Mouse (Mus musculus): ENCODE measurements around the gene Phldb3. TPM values are rescaled to one million over a fixed set of nuclear protein-coding genes. Genes with fewer than 3 reads are reported as not detected.
A peak's percentile ranks its signal among the peaks of the same experiment; 100 is the strongest.

Phldb3 gene
- polyA plus RNA-seq (2015; fragmentation: Nextera tagmentation; extraction: Ambion mirVana), result 1.1 and 1.4 TPM in 2 replicates

DNA sequence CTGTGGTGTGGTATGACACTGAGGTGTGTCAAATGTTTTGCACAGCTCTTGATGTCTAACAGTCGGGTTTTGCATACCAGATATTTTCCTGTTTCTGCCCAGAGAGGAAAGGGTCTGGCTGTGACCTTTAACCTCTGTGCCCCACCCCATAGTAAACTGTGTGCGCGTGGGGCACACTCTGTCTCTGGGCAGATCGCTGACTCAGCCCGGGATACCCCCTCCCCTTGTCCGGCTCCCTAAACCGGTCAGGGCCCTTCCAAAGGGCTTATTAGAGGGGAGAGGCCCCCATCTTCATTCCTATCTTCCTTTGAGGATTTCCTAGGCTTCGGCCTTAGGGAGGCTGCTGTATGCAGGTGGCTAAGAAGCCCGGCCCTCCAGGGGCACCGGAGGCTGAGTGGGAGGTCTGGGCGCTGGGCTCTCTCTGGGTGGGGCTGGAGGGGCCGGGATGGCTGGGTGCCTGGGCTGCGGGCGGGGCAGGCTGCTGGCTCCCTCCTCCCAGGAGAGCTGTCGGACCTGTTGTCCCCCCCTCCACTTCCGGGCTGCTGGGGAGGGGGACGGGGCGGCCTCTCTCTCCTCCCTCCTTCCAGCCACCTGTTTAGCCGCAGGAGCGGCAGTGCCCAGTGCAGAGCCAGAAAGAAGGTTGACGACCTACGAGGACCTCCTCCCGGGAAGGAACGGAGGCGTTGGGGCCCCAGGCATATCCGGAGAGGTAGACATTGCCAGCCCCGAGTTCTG lies at the start of gene Phldb3:
Phldb3 (plus strand) TSS at position 620 of the 735 bp plus-strand sequence.
- no peaks in the 10 kb centered on the region for H3K9me3 ChIP-seq (replicated peaks)
- peaks cover 39% of the 10 kb centered on the region for H3K27me3 ChIP-seq
- peak within 1 kb of the TSS; percentile 52 for H3K4me3 ChIP-seq (replicated peaks)
- H3K27ac ChIP-seq (replicated peaks), result peak within 1 kb of the TSS; percentile 74
- no peaks in the 10 kb centered on the region for H3K36me3 ChIP-seq
- 4% methylated on average over 25 of the region's 27 CpGs for WGBS
- H3K4me1 ChIP-seq, result peaks cover 32% of the 10 kb centered on the region
- H3K4me2 ChIP-seq (replicated peaks), result peak within 1 kb of the TSS; percentile 75
- H3K9ac ChIP-seq, result peak within 1 kb of the TSS; percentile 31
- peak; percentile 58 for ATAC-seq (ENCODE audit: insufficient number of reproducible peaks, low FRiP score, low TSS enrichment, low read depth)

GRCm38 (mm10) chr7:24561450-24561849 lies 49.1 kb upstream of the Phldb3 start:
- H3K4me1 ChIP-seq, result no peaks in the 10 kb centered on the region
- H3K9ac ChIP-seq, result no peak overlapping the region
- H3K4me2 ChIP-seq (replicated peaks), result no peak overlapping the region
- no peak overlapping the region for H3K27ac ChIP-seq (replicated peaks)
- no peaks in the 10 kb centered on the region for H3K9me3 ChIP-seq (replicated peaks)
- no peaks in the 10 kb centered on the region for H3K27me3 ChIP-seq
- H3K36me3 ChIP-seq, result peaks cover 67% of the 10 kb centered on the region
- no peak overlapping the region for H3K4me3 ChIP-seq (replicated peaks)
- WGBS, result 85% methylated on average over 4 of the region's 4 CpGs
- no peak for ATAC-seq (ENCODE audit: insufficient number of reproducible peaks, low FRiP score, low TSS enrichment, low read depth)

- 90% methylated on average over 8 of the region's 8 CpGs for WGBS
- no peaks in the 10 kb centered on the region for H3K27me3 ChIP-seq
- H3K4me2 ChIP-seq (replicated peaks), result no peak overlapping the region
- no peak overlapping the region for H3K9ac ChIP-seq
- no peak overlapping the region for H3K4me3 ChIP-seq (replicated peaks)
- no peak overlapping the region for H3K27ac ChIP-seq (replicated peaks)
- peaks cover 82% of the 10 kb centered on the region for H3K36me3 ChIP-seq
- no peaks in the 10 kb centered on the region for H3K4me1 ChIP-seq
- no peaks in the 10 kb centered on the region for H3K9me3 ChIP-seq (replicated peaks)
- ATAC-seq (ENCODE audit: insufficient number of reproducible peaks, low FRiP score, low TSS enrichment, low read depth), result no peak
These were observed 47.2 kb upstream of the Phldb3 start for GRCm38 (mm10) chr7:24563191-24563836.

DNA sequence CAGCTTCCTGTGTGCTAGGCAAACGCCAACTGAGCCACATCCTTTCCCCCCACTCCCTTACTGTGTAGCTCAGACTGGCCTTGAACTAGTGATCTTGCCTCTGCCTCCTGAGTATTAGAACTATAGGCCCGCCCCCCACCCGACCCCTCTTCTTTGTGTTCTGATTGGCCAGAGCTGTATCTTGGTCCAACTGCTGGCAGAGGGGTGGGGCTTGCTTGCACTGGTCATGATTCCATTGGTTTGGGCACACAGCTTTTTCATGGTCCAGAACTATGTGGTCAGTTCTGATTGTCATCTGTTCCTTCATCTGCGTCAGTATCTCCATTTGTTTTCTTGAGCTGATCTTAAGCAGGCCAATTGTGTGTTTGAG lies 46.7 kb upstream of the Phldb3 start:
- no peaks in the 10 kb centered on the region for H3K4me1 ChIP-seq
- no peak overlapping the region for H3K4me3 ChIP-seq (replicated peaks)
- H3K4me2 ChIP-seq (replicated peaks), result no peak overlapping the region
- H3K36me3 ChIP-seq, result peaks cover 85% of the 10 kb centered on the region
- no peaks in the 10 kb centered on the region for H3K27me3 ChIP-seq
- no peak overlapping the region for H3K27ac ChIP-seq (replicated peaks)
- H3K9me3 ChIP-seq (replicated peaks), result no peaks in the 10 kb centered on the region
- H3K9ac ChIP-seq, result no peak overlapping the region
- ATAC-seq (ENCODE audit: insufficient number of reproducible peaks, low FRiP score, low TSS enrichment, low read depth), result no peak
- 88% methylated on average over 4 of the region's 4 CpGs for WGBS

- Histone ChIP-seq H3K4me3 (replicated peaks) (no peak overlapping the region), H3K27me3 (no peaks in the 10 kb centered on the region), H3K9me3 (replicated peaks) (no peaks in the 10 kb centered on the region), H3K36me3 (peaks cover 79% of the 10 kb centered on the region), H3K9ac (no peak overlapping the region), H3K4me2 (replicated peaks) (no peak overlapping the region), H3K27ac (replicated peaks) (no peak overlapping the region), H3K4me1 (no peaks in the 10 kb centered on the region)
- WGBS, result 61% methylated on average over 6 of the region's 6 CpGs
- ATAC-seq (ENCODE audit: insufficient number of reproducible peaks, low FRiP score, low TSS enrichment, low read depth), result no peak
These were observed 45.8 kb upstream of the Phldb3 start for GRCm38 (mm10) chr7:24564607-24565265.

- no peak overlapping the region for H3K4me3 ChIP-seq (replicated peaks)
- no peaks in the 10 kb centered on the region for H3K27me3 ChIP-seq
- no peak overlapping the region for H3K4me2 ChIP-seq (replicated peaks)
- no peak overlapping the region for H3K9ac ChIP-seq
- no peak overlapping the region for H3K27ac ChIP-seq (replicated peaks)
- H3K9me3 ChIP-seq (replicated peaks), result no peaks in the 10 kb centered on the region
- H3K4me1 ChIP-seq, result no peaks in the 10 kb centered on the region
- no peak for ATAC-seq (ENCODE audit: insufficient number of reproducible peaks, low FRiP score, low TSS enrichment, low read depth)
- peaks cover 78% of the 10 kb centered on the region for H3K36me3 ChIP-seq
- 88% methylated on average over 11 of the region's 11 CpGs for WGBS
These were observed 44.9 kb upstream of the Phldb3 start for GRCm38 (mm10) chr7:24565627-24566026.

DNA sequence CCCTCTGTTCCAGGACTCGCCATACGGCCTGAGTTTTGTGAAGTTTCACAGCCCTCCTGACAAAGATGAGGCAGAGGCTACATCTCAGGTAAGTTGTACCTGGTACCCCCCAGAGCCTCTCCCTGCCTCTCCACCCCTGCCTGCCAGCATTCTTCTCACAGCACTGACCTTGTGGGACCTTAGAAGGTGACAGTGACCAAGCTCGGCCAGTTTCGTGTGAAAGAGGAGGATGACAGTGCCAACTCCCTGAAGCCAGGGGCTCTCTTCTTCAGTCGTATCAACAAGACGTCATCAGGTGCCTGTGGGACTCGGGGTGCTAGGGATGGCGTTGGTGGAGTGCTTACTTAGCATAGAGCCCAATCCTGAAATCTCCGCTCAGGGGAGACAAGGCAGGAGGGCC lies 44.4 kb upstream of the Phldb3 start:
- H3K9ac ChIP-seq, result no peak overlapping the region
- H3K9me3 ChIP-seq (replicated peaks), result no peaks in the 10 kb centered on the region
- no peak overlapping the region for H3K27ac ChIP-seq (replicated peaks)
- 94% methylated on average over 9 of the region's 9 CpGs for WGBS
- H3K4me1 ChIP-seq, result no peaks in the 10 kb centered on the region
- no peak overlapping the region for H3K4me2 ChIP-seq (replicated peaks)
- ATAC-seq (ENCODE audit: insufficient number of reproducible peaks, low FRiP score, low TSS enrichment, low read depth), result no peak
- peaks cover 78% of the 10 kb centered on the region for H3K36me3 ChIP-seq
- H3K4me3 ChIP-seq (replicated peaks), result no peak overlapping the region
- no peaks in the 10 kb centered on the region for H3K27me3 ChIP-seq

GRCm38 (mm10) chr7:24568512-24568911 lies 42.1 kb upstream of the Phldb3 start:
- H3K36me3 ChIP-seq, result peaks cover 82% of the 10 kb centered on the region
- no peak overlapping the region for H3K9ac ChIP-seq
- no peak overlapping the region for H3K27ac ChIP-seq (replicated peaks)
- ATAC-seq (ENCODE audit: insufficient number of reproducible peaks, low FRiP score, low TSS enrichment, low read depth), result no peak
- H3K4me2 ChIP-seq (replicated peaks), result no peak overlapping the region
- no peaks in the 10 kb centered on the region for H3K27me3 ChIP-seq
- no peaks in the 10 kb centered on the region for H3K4me1 ChIP-seq
- 88% methylated on average over 4 of the region's 4 CpGs for WGBS
- no peaks in the 10 kb centered on the region for H3K9me3 ChIP-seq (replicated peaks)
- H3K4me3 ChIP-seq (replicated peaks), result no peak overlapping the region

DNA sequence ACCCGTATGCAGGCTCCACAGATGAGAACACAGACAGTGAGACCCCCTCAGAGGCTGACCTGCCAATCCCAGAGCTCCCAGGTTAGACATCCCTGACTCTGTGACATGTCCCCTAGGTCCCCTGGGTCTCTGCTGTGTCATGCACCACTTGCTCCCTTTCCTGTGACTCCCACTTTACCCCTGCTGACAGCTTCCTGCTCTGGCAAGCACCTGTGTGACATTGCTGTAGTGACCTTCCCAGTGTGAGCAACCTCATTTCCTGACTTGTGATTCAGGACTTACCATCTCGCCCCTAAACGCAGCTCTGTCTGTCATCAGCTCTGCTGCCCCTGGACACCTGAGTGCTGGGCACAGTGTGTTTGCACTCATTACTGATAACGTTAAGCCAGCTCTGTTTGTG lies 39.5 kb upstream of the Phldb3 start:
- H3K9ac ChIP-seq, result no peak overlapping the region
- H3K27me3 ChIP-seq, result no peaks in the 10 kb centered on the region
- no peak overlapping the region for H3K4me3 ChIP-seq (replicated peaks)
- no peak overlapping the region for H3K4me2 ChIP-seq (replicated peaks)
- H3K27ac ChIP-seq (replicated peaks), result no peak overlapping the region
- H3K4me1 ChIP-seq, result no peaks in the 10 kb centered on the region
- no peaks in the 10 kb centered on the region for H3K9me3 ChIP-seq (replicated peaks)
- 87% methylated on average over 4 of the region's 4 CpGs for WGBS
- peaks cover 60% of the 10 kb centered on the region for H3K36me3 ChIP-seq
- no peak for ATAC-seq (ENCODE audit: insufficient number of reproducible peaks, low FRiP score, low TSS enrichment, low read depth)

DNA sequence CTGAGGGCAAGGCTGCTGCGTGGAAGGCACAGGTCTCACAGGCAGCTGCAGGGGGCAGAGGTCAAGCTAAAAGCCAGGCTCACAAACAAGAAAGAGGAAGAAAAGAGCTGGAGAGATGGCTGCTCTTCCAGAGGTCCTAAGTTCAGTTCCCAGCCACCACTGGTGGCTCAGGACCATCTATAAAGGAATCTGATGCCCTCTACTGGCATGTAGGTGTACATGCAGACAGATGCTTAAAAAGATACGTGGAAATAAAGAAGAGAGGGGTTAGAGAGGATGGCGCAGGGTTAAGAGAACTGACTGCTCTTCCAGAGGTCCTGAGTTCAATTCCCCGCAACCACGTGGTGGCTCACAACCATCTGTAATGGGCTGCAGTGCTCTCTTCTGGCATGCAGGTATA lies 38.1 kb upstream of the Phldb3 start:
- 60% methylated on average over 5 of the region's 5 CpGs for WGBS
- ATAC-seq (ENCODE audit: insufficient number of reproducible peaks, low FRiP score, low TSS enrichment, low read depth), result no peak
- peaks cover 46% of the 10 kb centered on the region for H3K36me3 ChIP-seq

GRCm38 (mm10) chr7:24574224-24574796 lies 36.3 kb upstream of the Phldb3 start:
- H3K36me3 ChIP-seq, result peaks cover 33% of the 10 kb centered on the region
- no peak overlapping the region for H3K4me2 ChIP-seq (replicated peaks)
- H3K4me1 ChIP-seq, result no peaks in the 10 kb centered on the region
- H3K9me3 ChIP-seq (replicated peaks), result no peaks in the 10 kb centered on the region
- no peak overlapping the region for H3K27ac ChIP-seq (replicated peaks)
- WGBS, result 49% methylated on average over 12 of the region's 12 CpGs
- H3K9ac ChIP-seq, result no peak overlapping the region
- H3K4me3 ChIP-seq (replicated peaks), result no peak overlapping the region
- H3K27me3 ChIP-seq, result no peaks in the 10 kb centered on the region
- ATAC-seq (ENCODE audit: insufficient number of reproducible peaks, low FRiP score, low TSS enrichment, low read depth), result no peak

More for the DNA sequence above, 38.1 kb upstream of the Phldb3 start:
- no peaks in the 10 kb centered on the region for H3K27me3 ChIP-seq
- no peak overlapping the region for H3K4me2 ChIP-seq (replicated peaks)
- no peak overlapping the region for H3K9ac ChIP-seq
- no peaks in the 10 kb centered on the region for H3K4me1 ChIP-seq
- H3K9me3 ChIP-seq (replicated peaks), result no peaks in the 10 kb centered on the region
- H3K27ac ChIP-seq (replicated peaks), result no peak overlapping the region
- no peak overlapping the region for H3K4me3 ChIP-seq (replicated peaks)
